Mouse (Mus musculus) stomach, embryonic 15.5 days (tissue): ENCODE results near the gene Tbca. TPM values are rescaled to one million over a fixed set of nuclear protein-coding genes. Genes with fewer than 3 reads are reported as not detected.
A peak's percentile ranks its signal among the peaks of the same experiment; 100 is the strongest.

Source experiments
- ATAC-seq: fragments of 200-750 bp; cut with Nextera tagmentation; 2 replicates; pipeline ENCODE4 v1.8.0; 2017; ENCODE audit warnings: low read depth, moderate number of reproducible peaks, moderate TSS enrichment; ENCODE audit not compliant: insufficient read depth, low FRiP score
- H3K27ac ChIP-seq: fragments of 300-500 bp; sonication (generic); 2 replicates; pipeline ENCODE4 v1.5.1; 2015; ENCODE audit warnings: mild to moderate bottlenecking, inconsistent platforms
- H3K27me3 ChIP-seq: fragments of 300-500 bp; sonication (generic); replicated peaks from 2 replicates; pipeline ENCODE4 v1.6.1; 2015; ENCODE audit warnings: inconsistent platforms
- H3K36me3 ChIP-seq: fragments of 300-500 bp; sonication (generic); 2 replicates; pipeline ENCODE4 v1.6.1; 2015; ENCODE audit warnings: inconsistent platforms
- H3K4me1 ChIP-seq: fragments of 300-500 bp; sonication (generic); 2 replicates; pipeline ENCODE4 v1.6.1; 2015; ENCODE audit warnings: inconsistent platforms
- H3K4me2 ChIP-seq: fragments of 300-500 bp; sonication (generic); 2 replicates; pipeline ENCODE4 v1.6.1; 2015; ENCODE audit warnings: mild to moderate bottlenecking, inconsistent platforms
- H3K4me3 ChIP-seq: fragments of 300-500 bp; sonication (generic); replicated peaks from 2 replicates; pipeline ENCODE4 v1.5.1; 2015; ENCODE audit warnings: inconsistent platforms
- H3K9ac ChIP-seq: fragments of 300-500 bp; sonication (generic); 2 replicates; pipeline ENCODE4 v1.6.1; 2015; ENCODE audit warnings: inconsistent platforms
- H3K9me3 ChIP-seq: fragments of 300-500 bp; sonication (generic); 2 replicates; pipeline ENCODE4 v1.6.1; 2016; ENCODE audit warnings: inconsistent platforms
- WGBS: fragments of 180-500 bp; shearing (Covaris S2); methylation state at CpG from one replicate; pipeline ENCODE4 v1.1.7; 2015; 5-methylcytosine and 5-hydroxymethylcytosine counted together
- polyA plus RNA-seq: library from polyadenylated mRNA; unstranded; fragments of >200 nt; fragmentation: Nextera tagmentation; extraction: Ambion mirVana; gene quantifications from 2 replicates; pipeline ENCODE4 v1.2.1, GENCODE M21; 2015

Tbca gene
- polyA plus RNA-seq, 1 experiment from 2014 or later, result 242 TPM

GRCm38 (mm10) chr13:94873111-94874038 lies 84.7 kb downstream of the Tbca start:
- Histone ChIP-seq H3K4me3 (no peak overlapping the region), H3K36me3 (no peaks in the 10 kb centered on the region), H3K9me3 (no peaks in the 10 kb centered on the region), H3K9ac (no peak overlapping the region), H3K4me1 (peaks cover 13% of the 10 kb centered on the region), H3K4me2 (no peak overlapping the region), H3K27ac (no peak overlapping the region), H3K27me3 (peaks cover 87% of the 10 kb centered on the region)
- WGBS, result under 1% methylated on average over 54 of the region's 54 CpGs
- ATAC-seq, result no peak

- Histone ChIP-seq H3K9me3 (no peaks in the 10 kb centered on the region), H3K4me2 (no peak overlapping the region), H3K27me3 (peaks cover 81% of the 10 kb centered on the region), H3K36me3 (no peaks in the 10 kb centered on the region), H3K27ac (no peak overlapping the region), H3K9ac (no peak overlapping the region), H3K4me3 (no peak overlapping the region), H3K4me1 (peaks cover 10% of the 10 kb centered on the region)
- no peak for ATAC-seq
- WGBS, result 1% methylated on average over 8 of the region's 8 CpGs
These were observed 85.3 kb downstream of the Tbca start for GRCm38 (mm10) chr13:94874039-94874425.

- Histone ChIP-seq H3K36me3 (no peaks in the 10 kb centered on the region), H3K4me1 (peaks cover 8% of the 10 kb centered on the region; the same call in 1 of the 2 replicates), H3K4me3 (no peak overlapping the region), H3K4me2 (no peak overlapping the region), H3K9me3 (no peaks in the 10 kb centered on the region), H3K27ac (no peak overlapping the region), H3K27me3 (peaks cover 79% of the 10 kb centered on the region), H3K9ac (no peak overlapping the region)
- ATAC-seq, result no peak
- 2% methylated on average over 23 of the region's 23 CpGs for WGBS
These were observed 86.1 kb downstream of the Tbca start for GRCm38 (mm10) chr13:94874656-94875395.

- H3K9me3 ChIP-seq, result no peaks in the 10 kb centered on the region
- no peak within 1 kb of the TSS for H3K27ac ChIP-seq
- peaks cover 8% of the 10 kb centered on the region; the same call in 1 of the 2 replicates for H3K4me1 ChIP-seq
- WGBS, result 3% methylated on average over 29 of the region's 30 CpGs
- no peak within 1 kb of the TSS for H3K9ac ChIP-seq
- ATAC-seq, result no peak
- H3K4me3 ChIP-seq, result no peak within 1 kb of the TSS
- H3K36me3 ChIP-seq, result no peaks in the 10 kb centered on the region
- H3K4me2 ChIP-seq, result no peak within 1 kb of the TSS
- H3K27me3 ChIP-seq, result peaks cover 80% of the 10 kb centered on the region
These were observed 86.7 kb downstream of the Tbca start, which contains the start of gene Otp for GRCm38 (mm10) chr13:94875396-94875880. Gene Otp, plus strand, starts transcription at chr13:94875602.

- no peak overlapping the region for H3K4me2 ChIP-seq
- H3K4me3 ChIP-seq, result no peak overlapping the region
- no peaks in the 10 kb centered on the region for H3K9me3 ChIP-seq
- no peak for ATAC-seq
- no peak overlapping the region for H3K27ac ChIP-seq
- no peaks in the 10 kb centered on the region for H3K36me3 ChIP-seq
- peaks cover 8% of the 10 kb centered on the region; the same call in 1 of the 2 replicates for H3K4me1 ChIP-seq
- H3K27me3 ChIP-seq, result peaks cover 80% of the 10 kb centered on the region
- no peak overlapping the region for H3K9ac ChIP-seq
- 2% methylated on average over 30 of the region's 30 CpGs for WGBS
These were observed 87.8 kb downstream of the Tbca start for GRCm38 (mm10) chr13:94876286-94877210.

GRCm38 (mm10) chr13:94877211-94877590 lies 88.5 kb downstream of the Tbca start:
- Histone ChIP-seq H3K9me3 (no peaks in the 10 kb centered on the region), H3K4me2 (no peak overlapping the region), H3K9ac (no peak overlapping the region), H3K4me3 (no peak overlapping the region), H3K36me3 (no peaks in the 10 kb centered on the region), H3K27ac (no peak overlapping the region), H3K4me1 (peaks cover 8% of the 10 kb centered on the region; the same call in 1 of the 2 replicates), H3K27me3 (peaks cover 80% of the 10 kb centered on the region)
- under 1% methylated on average over 27 of the region's 27 CpGs for WGBS
- no peak for ATAC-seq

GRCm38 (mm10) chr13:94877991-94878745 lies 89.5 kb downstream of the Tbca start:
- H3K27me3 ChIP-seq, result peaks cover 80% of the 10 kb centered on the region
- no peak overlapping the region for H3K4me3 ChIP-seq
- H3K9ac ChIP-seq, result no peak overlapping the region
- H3K4me1 ChIP-seq, result peaks cover 15% of the 10 kb centered on the region
- WGBS, result 16% methylated on average over 10 of the region's 10 CpGs
- no peak overlapping the region for H3K4me2 ChIP-seq
- H3K9me3 ChIP-seq, result no peaks in the 10 kb centered on the region
- H3K27ac ChIP-seq, result no peak overlapping the region
- no peaks in the 10 kb centered on the region for H3K36me3 ChIP-seq
- no peak for ATAC-seq

- Histone ChIP-seq H3K36me3 (no peaks in the 10 kb centered on the region), H3K27ac (no peak overlapping the region), H3K27me3 (peaks cover 83% of the 10 kb centered on the region), H3K9me3 (no peaks in the 10 kb centered on the region), H3K4me3 (no peak overlapping the region), H3K4me1 (peaks cover 28% of the 10 kb centered on the region), H3K9ac (no peak overlapping the region), H3K4me2 (no peak overlapping the region)
- no peak for ATAC-seq
- 2% methylated on average over 3 of the region's 3 CpGs for whole genome bisulfite sequencing
These were observed 92.5 kb downstream of the Tbca start for GRCm38 (mm10) chr13:94881201-94881600.

- WGBS, result 3% methylated on average over 10 of the region's 10 CpGs
- H3K4me3 ChIP-seq, result no peak overlapping the region
- H3K9ac ChIP-seq, result no peak overlapping the region
- peaks cover 76% of the 10 kb centered on the region for H3K27me3 ChIP-seq
- ATAC-seq, result no peak
- peaks cover 28% of the 10 kb centered on the region for H3K4me1 ChIP-seq
- no peaks in the 10 kb centered on the region for H3K36me3 ChIP-seq
- no peak overlapping the region for H3K4me2 ChIP-seq
- H3K27ac ChIP-seq, result no peak overlapping the region
- H3K9me3 ChIP-seq, result no peaks in the 10 kb centered on the region
These were observed 93.5 kb downstream of the Tbca start for GRCm38 (mm10) chr13:94882221-94882620.

- Histone ChIP-seq H3K4me1 (peaks cover 28% of the 10 kb centered on the region), H3K27ac (no peak overlapping the region), H3K27me3 (peaks cover 75% of the 10 kb centered on the region), H3K4me3 (peak overlapping the region; percentile 41), H3K9me3 (no peaks in the 10 kb centered on the region), H3K9ac (no peak overlapping the region), H3K4me2 (peak overlapping the region; percentile 91), H3K36me3 (no peaks in the 10 kb centered on the region)
- 1% methylated on average over 36 of the region's 37 CpGs for WGBS
- 0 out of 2 replicates have a peak, but pooled peaks have one; percentile 4 for ATAC-seq
These were observed 94.0 kb downstream of the Tbca start for GRCm38 (mm10) chr13:94882711-94883145.
